Mouse (Mus musculus): Measurements from ENCODE around the gene Rasl11b.
A peak's percentile ranks its signal among the peaks of the same experiment; 100 is the strongest.

Gene Rasl11b

DNA sequence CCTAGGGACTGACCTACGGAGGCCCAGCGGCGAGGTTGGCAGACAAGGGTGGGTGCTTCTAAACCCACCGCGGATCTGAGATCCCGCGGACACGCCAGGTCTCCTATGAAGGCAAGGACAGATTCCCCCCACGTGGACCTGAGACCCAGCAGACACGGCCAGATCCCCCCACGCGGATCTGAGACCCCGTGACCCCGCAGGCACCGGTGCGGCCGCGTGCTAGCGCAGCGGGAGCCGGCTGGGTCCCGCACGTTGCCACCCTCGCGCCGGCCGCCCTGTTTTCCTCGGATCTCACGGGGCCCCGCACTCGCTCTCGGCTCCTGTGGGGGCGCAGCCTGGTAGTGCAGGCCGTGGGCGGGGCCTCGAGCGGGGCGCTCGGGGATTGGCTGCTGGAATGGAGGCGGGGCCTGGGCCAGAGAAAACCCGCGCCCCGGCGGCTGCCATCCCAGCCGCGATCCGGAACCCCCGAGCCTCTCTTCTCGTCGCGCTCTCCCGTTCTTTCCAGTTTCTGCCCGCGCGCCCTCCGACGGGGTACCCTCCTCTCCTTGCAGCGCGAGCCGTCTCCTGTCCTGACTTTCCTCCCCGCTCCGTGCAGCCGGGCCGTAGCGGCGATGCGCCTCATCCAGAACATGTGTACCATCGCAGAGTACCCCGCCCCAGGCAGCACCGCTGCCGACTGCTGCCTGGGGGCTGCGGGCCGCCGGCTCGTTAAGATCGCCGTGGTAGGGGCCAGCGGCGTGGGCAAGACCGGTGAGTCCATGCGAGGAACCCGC, at the start of gene Rasl11b:
Rasl11b (plus strand) TSS at position 446 of the 773 bp plus-strand sequence.
- DNase-seq (ENCODE audit: low read depth, low spot score) = peak; percentile 88

DNA sequence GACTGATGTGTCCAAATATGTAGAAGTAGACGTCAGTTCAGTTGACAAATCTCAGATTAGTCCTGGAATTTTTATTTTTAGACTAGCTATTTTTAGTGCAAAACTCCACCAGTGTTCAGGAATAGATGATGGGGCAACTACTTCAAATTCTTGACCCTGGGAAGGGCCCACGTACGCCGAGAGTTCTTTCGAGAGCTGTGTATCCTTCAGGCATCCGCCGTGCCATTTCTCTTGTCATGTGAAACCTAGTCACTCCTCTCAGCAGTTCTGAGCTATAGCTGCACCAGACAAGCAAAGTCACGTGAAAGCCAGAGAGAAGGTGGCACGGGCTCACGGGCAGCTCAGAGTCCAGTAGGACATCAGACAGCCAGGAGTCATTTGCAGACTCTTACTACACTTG, 47.5 kb upstream of the Rasl11b start:
- no peak for DNase-seq (ENCODE audit: low read depth, low spot score)

DNA sequence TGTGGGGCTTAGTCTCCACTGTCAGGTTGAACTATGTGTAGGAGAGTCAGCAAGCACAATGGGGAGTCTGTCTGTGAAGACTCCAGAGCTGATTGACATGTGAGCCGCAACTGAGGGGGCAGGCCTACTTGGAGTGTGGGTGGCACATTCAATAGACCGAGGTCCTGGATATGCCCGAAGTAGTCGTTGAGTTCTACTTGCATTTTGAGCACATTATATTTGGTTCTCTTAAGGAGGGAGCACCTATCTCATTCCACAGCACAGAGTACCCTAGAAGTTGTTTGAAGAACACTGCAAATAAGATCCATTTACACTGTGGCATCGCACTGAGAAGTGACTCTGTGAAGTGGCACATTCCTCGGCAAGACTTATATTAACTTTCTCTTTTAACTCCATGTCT, 45.1 kb upstream of the Rasl11b start:
- DNase-seq (ENCODE audit: low read depth, low spot score) = no peak

DNA sequence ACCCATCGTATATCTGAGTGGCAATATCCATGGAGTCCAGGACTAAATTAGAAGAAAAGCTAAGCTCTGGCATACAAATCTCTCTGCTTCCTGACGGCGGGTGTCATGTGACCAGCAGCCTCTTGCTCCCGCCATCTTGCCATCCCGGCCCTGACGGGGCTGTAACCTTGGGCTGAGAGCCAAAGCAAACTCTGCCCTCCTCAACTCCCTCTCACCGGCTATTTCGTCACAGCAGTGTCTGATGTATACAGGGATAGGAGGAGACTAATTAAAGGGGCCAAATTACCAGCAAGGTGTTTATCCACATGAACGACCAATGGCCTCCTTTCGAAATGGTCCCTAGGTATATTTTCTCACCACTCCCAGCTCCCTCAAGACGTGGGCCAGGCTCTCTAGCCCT, 43.3 kb upstream of the Rasl11b start:
- DNase-seq (ENCODE audit: low read depth, low spot score) = no peak

DNA sequence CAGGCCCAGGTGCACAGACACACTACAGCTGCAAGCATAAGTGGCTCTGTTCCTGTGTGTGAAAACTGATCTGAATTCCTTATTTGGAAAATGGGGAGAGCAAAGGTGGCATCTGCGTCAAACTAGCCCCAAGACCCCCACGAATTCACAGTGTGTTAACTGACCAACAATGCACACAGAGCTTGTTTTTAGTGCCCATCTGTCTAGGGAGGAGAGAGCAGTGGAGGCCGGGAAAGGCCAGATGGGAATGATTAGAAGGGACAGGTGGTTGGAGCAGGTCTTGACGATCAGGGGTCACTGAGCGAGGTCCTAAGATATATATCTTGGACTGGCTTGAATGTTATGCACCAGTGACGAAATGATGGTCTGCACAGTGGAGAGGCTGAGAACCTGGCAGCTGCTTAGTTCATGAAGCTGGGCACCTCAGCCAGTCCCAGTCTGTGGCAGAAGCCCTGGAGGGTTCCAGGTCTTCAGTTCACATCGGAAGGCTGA, 39.2 kb upstream of the Rasl11b start:
- DNase-seq (ENCODE audit: low read depth, low spot score) = peak; percentile 48

DNA sequence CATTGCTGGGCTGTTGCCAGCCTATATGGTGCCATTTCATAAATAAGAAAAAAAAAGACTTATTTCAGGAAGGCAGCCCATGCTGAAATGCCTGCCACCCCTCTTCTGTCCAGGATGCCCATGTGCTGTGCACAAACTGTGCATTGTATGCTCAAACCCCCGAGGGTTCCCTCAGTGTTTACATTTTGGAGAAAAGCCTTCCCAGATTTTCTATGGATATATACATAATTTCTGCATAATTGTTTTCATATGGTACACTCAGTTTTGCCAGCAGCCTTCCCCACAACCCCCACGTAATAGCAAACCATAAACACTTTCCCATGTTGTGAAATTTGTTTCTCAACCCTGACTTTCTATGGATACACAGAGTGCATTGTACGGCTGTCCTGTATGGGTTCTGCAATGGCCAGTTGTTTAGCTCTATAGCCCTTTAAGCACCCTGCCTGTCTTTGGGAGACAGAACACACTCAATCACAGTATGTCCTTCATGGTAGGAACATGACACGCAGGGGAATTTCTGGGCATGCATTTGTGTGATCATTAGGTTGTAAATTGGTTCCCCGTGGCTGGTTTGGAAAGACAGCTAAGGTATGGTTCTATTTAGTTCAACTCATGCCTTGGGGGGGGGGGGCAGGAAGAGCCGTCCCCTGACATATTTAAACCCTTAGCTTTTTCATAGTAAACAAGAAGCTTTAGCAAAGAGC, 36.0 kb upstream of the Rasl11b start:
- no peak for DNase-seq (ENCODE audit: low read depth, low spot score)

DNA sequence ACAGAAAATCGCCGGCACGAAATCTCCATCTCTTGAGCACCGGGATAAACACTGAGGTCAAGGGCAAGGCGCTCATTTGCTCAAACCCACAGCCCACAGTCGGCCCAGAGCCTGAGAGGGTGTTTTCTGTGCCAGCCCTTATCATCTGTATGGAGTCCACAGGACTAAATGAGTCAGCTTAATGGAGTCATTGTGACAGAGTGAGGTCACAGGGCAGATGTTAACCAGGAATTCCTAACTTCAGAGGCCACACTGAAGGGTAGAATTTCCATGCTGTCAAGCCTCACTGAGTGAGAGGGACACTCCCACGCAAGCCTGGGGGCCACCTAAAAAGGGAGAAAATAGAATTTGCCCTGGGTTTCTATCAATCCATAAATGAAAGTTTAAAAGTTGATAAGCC, 35.2 kb upstream of the Rasl11b start:
- no peak for DNase-seq (ENCODE audit: low read depth, low spot score)

DNA sequence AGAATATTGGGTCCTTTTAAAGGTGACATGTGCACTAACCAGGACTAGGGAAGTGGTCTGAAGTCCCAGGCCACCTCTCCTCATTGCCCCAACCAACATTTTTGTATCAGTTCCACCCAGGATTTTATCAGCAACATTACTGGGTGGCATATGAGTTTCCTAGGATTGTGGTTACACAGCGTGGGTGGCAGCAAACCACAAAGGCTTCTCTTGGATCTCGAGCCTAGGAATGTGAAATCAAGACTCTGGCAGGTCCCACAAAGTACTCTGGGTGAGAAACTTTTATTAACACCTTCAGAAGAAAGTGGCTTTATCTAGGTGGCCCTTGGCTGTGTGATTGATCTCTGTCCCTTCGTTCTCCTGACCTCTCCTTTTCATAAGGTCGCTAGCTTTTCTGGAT, 34.7 kb upstream of the Rasl11b start:
- DNase-seq (ENCODE audit: low read depth, low spot score) = no peak

DNA sequence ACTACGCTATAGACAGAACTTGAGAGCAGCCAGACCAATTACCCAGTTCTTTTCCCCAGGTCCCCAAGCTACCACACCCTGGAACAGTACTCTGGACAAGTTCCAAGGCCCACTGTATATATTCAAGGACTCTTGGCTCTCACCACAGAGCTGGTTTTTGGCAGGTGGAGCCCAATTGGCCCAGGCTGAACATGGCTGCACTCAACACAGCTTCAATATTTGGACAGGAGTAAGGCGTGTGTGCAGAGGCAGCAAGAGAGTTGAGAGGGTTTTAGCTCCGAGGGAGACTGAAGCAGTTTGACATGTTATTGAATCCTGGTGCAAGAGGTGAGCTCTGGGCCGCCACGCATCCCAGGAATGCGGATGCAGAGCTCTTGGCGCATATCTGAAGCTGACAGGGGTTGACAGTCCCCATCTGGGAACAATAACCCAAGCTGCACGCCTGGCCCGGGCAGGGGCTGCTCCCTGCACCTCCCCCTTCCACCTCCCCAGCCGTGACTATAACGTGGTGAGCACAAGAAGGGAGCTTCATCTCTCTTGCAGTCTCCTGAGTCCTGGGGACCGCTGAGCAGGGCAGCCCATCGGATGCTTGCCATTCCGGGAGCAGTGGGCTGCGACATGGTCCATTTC, 33.7 kb upstream of the Rasl11b start:
- peak; percentile 70 for DNase-seq (ENCODE audit: low read depth, low spot score)

DNA sequence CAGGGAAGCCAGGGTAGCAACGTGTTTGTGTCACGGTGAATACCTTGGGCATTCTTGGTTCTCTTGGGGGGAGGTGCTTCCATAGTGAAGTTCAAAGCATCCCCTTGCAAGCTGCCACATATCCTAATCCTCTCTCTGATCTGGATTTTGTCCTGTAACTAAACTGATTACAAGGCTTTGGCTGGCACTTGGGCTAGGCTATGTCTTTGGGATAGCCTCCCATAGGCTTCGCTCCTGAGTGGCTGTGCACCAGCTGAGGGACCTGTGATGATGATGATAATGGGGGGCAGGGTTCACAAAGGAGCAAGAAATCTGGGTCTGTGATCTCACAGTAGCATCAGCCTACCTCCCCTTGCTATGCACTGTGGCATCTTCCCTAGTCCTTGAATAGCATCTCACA, 33.1 kb upstream of the Rasl11b start:
- DNase-seq (ENCODE audit: low read depth, low spot score) = no peak

DNA sequence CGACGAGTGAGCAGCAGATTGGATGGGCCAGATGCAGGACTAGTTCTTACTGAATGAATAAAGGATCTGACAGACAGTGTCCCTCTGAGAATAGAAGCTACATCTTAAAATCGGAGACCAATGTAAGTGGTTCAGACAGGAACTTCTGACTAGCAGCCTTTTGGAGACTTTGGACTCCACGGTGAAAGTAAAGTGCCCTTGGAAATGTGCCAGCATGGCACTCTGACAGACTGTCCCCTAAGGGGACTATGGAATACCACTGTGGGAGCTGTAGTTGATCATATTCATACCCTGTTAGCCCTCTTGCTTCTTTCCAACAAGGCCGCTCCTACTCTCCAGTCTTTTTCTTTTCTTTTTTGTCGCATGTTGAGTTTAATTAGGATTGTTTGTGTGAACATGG, 31.9 kb upstream of the Rasl11b start:
- DNase-seq (ENCODE audit: low read depth, low spot score) = no peak

DNA sequence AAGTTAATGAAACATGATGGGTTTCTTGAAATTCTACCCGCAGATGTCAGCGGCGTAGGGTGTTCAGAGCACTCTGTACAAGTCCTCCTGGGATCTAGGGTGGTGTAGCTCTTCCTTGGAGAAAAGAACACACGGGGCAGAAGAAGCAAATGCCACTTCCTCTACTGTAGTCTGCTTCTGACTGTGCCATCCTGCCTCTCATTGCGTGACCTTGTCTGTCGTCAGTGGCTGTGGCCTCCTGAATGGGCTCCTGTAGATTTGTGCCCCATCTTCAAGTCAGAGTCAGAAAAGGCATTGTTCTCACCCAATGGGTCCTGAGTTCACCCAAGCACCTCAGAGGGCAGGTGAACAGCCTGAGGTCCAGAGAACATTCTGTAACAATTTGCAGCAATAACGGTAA, 30.5 kb upstream of the Rasl11b start:
- no peak for DNase-seq (ENCODE audit: low read depth, low spot score)

DNA sequence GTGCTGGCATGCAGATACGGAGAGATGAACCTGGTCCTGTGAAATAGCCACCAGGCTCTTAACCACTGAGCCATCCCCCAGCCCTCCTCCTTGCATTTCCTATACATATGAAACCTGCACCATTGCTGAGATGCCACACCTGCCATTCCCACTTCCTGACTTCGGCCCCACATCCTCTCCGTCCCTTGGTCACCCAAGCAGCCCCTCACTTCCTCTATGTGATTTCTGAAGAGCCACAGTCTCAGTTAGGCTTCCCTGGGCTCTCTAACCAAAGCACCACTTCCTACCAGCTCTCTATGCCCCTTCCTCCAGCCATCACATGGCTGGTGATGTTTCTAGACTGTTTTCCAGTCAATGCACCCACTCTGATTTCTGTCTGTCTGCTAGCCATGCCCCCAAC, 28.4 kb upstream of the Rasl11b start:
- DNase-seq (ENCODE audit: low read depth, low spot score) = no peak

DNA sequence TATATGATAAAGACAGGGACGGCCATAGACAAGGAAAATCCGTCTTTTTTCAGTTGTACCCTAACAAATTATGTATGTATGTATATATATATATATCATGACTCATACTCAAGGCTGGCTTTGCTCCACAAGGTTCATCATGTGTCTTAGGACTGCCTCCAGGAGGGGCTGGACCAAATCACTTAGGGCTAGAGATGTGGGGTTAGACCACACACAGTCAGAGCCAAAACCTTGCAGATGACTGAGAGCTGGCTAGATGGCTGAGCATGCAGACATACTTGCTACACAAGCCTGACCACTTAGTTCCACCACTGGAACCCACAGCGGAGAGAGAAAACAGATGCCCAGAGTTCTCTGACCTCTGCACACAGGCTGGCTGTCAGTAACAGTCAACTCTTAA, 27.0 kb upstream of the Rasl11b start:
- no peak for DNase-seq (ENCODE audit: low read depth, low spot score)

DNA sequence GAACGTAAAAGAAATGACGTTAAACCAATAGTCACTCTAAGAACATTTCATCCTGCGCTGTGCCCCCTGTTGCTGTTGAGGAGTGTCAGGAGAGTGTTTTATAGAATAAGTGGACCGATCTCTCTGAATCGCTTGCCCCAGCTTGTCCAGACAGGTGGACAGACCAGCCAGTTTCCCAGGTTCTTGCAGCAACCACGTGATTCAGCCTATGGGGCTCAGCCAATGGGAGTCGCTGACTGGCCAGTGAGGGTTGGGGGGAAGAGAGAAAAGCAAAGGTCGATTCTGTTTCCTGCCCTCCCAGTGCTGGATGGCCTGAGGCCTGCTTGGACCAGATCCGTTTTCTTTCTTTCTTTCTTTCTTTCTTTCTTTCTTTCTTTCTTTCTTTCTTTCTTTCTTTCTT, 23.3 kb upstream of the Rasl11b start:
- DNase-seq (ENCODE audit: low read depth, low spot score) = no peak

DNA sequence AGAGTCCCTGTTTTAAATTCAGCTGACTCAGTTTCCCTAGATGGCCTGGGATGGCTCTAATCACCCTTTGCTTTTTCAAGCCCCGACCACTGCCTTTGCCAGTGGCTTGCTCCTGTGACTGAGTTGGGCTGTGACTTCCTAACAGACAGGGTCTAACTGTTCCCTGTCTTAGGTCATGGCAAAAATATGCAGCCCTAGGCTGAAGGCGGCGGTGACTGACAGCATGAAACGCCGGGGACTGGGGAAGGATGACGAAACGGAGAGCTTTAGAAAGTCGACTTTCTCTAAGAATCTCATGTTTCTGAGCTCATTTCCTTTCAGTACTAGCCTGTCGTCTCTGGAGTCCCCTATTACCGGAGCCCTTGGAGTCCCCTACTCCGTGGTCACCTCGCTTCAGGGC, 22.9 kb upstream of the Rasl11b start:
- DNase-seq (ENCODE audit: low read depth, low spot score) = no peak

DNA sequence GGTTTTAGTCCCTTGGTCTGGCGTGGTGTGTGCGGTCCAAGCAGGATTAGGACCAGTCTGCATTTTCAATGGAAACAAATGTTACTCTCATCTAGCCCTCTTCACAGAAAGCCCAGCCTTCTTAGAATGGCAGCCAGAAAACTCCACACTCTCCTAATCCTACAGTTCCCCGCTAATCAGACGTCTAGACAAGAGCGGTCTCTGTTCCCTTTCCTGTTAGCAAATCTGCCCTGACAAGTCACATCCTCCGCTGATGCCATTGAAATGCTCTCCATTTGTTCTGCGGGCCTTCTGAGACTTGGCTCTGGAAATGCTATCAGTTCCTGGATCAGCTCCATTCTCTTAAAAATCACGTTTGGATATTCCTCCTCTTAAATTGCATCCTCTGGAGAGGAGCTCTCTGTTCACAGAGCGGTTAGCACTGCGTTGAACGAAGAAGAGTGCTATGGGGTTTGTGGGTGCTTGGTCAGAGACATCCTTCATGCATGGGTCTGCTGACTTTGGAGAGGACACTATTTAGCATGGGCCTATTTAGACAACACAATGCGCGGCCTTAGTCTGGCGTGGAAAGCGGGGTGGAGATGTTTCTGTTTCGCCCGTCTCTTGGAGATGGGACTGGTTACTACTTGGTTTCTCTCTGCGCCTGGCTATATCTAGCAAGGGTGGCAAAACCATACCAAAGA, 21.8 kb upstream of the Rasl11b start:
- no peak for DNase-seq (ENCODE audit: low read depth, low spot score)

DNA sequence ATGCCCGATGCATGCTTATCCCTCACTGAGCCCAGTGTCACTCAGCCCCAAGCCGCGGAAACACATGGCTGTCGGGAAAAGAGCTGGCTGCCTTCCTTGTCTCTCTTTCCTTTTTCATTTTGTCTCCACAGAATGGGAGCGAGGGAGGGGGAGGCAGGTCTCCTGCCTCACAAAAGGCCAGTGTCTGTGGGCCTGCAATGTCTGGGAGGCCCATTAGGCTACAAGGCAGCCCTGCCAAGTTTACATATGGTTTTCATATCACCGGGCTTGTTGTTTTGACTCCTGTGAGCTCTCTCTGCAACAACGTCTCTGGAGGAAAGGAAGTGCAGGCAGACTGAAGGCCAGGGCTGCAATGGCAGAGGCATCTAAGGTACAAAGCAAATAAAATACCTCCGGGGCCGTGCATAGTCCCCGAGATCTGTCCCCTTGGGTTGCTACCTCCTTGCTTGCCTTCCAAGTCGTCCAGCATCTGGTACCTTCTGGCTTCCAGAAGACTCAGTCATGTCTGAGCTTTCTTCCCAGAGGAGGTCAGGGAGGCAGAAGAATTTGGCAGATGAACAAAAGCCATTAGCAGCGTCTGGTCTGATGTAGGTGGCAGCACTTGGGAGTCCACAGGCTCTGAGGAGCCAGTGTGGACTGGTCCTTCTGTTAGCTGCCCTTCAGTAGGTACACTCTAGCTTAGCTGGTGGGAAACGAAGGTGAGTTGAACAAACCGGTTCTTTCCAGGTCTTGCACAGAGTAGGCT, 19.4 kb upstream of the Rasl11b start:
- DNase-seq (ENCODE audit: low read depth, low spot score) = no peak

DNA sequence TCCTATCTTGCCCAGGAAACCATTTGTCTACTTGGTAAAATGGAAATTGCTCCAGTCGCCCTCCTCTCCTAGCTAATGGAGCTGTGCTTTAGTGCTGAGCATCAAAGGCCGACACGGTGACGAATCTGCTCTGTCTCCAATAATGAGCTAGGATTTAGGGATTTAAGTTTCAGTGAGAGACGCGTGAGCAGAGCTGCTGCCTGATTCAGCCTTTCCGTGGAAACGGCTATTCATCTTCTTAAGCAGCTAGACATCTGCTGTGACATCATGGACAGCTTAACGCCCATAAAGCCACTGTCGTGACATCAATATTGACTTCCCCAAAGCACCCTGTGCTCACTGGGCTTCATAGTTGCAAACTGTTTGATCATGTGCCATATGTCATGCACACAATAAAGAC, 14.9 kb upstream of the Rasl11b start:
- no peak for DNase-seq (ENCODE audit: low read depth, low spot score)

DNA sequence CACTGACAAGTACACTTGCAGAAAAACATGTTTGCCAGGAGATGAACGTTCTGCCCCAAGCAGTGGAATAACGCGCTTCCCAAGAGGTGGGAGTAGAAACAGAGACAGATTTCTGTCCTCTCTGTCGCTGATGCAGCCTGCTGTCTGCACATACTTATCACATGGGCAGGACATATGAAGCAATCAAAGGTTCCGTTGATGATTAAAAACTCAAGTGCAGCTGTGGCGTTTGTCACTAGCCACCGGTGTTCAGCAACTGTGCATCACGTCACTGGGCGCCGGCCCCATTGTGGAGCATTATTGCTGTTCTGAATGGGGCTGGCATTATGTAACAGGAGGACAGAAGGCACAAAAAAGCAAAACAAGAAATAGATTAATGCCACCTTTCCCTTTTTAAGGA, 12.0 kb upstream of the Rasl11b start:
- DNase-seq (ENCODE audit: low read depth, low spot score) = no peak

DNA sequence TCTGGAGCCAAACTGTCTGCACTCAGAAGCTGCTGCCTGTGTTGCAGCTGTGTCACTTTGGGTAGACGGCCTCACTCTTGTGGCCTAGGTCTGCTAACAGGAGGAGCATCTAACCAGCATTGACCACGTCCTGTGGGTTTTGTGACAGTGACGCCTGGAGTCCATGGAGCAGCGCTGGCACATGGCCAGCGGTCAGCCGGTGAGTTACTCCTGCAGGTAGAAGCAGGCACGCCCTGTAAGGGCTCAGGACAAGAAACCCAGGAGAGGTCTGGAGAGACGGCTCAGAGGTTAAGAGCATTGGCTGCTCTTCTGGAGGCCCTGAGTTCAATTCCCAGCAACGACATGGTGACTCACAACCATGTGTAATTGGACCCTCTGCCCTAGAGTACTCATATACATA, 10.5 kb upstream of the Rasl11b start:
- no peak for DNase-seq (ENCODE audit: low read depth, low spot score)

All from embryo, embryonic 11.5 days (tissue).